Mouse (Mus musculus): Measurements from ENCODE around the gene Sept1.

Sept1 gene

DNA sequence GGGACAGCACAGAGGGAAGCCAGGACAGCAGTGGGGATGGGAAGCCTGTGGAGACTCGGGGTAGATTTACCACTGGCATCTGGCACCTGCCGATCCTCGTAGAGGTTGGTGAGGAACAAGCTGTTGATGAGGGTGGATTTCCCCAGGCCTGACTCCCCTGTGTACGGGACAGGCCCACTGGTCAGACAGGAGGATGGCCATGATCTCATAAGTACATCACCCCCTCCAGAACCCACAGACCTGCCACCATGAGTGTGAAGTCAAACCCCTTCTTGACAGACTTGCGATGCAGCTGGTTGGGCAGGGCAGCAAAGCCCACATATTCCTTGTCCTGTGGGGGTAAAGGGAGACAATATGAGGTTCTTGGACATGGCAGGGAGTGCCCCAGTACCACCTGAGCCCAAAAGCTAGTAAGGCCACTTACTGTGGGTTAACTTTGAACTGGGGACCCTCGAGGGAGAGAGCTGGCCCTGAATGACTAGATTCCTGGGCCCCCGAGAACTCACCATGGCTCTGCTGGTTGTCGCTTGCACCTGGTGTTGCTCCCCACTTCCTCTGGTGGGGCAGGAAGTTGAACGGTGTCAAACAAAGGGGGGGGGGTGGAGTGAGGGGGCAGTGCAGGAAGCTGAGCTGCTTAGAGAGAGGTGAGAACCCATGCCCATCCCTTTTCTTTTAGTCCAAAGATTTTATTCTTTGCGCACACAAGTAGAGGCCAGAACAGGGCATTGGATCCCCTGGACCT lies 14.9 kb downstream of the Sept1 start:
- no peak for DNase-seq

DNA sequence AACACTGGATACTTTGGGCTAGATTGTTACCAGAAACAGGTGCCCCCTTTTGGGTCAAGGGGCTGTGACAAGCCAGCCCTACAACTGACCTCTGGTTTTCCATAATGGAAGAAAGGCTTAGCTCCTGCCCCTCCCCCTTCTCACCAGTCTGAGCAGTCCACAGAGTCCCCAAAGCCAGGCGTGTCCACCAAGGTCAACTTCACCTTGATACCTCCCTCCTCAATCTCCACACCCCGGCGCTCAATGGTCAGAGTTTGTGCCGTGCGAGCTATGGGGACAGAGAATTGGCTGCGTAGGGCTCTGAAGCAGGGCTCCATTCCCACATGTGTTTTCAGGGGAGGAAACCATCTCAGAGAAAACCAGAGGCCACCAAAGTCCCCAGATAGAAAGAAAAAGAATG lies 15.5 kb downstream of the Sept1 start:
- DNase-seq = no peak

DNA sequence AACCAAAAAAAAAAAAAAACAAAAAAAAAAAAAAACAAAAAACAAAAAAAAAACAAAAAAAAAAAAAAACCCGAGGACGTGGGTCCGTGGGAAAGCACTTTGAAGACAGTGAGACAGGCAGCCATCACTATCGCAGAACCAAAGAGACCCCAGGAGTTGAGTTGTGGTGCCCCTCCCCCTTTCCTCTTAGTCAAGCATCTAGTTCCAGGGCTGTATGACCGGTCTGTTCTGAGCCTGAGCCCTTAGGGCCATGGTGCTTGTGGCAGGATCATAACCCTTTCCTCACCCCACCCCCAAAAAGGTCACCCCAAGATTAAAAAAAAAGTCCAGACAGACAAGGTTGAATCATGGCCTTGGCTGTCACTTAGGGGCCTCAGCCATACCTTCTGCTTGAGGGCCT lies 16.6 kb downstream of the Sept1 start:
- no peak for DNase-seq

DNA sequence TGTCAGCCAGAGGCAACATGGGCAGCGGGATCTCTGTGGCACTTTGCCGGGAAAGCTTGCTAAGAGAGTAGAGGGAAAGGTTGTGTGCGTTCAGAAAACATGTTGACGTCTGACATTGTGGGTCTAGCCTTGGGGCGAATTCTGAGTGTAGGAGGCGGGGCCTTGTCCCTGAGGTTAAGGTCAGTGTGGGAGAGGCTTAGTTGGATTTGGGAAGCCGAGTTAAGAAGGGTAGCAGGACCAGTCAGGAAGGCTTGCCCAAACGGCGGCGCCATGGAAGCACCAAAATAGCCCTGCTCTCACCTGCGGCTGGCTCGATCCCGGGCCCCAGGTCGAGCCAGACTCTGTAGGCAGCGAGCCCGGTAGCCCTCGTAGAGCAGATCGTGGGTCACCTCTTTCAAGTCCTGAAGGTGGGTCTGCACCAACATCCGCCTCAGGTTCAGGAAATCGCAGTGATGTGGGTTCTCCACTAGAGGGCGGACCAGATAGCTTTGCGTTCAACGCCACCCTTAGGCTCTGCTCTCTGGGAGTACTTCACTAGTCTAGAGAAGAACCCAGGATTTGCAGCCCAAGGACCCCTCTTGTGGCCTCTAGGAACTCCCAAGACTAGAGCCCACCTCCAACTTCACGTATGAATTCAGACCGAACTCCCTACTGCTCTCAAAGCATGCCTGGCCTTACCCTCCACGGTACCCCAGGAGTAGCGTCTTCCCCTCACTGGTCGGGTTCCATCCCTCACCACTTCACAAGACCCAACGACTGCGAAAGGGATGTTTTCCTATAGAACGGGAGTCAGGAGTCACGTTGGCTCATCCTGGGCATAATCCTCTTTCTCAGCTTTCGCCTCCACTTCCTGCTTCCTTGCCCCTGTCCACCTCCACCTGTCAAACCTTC lies 17.7 kb downstream of the Sept1 start:
- peak; percentile 79 to 88 for DNase-seq

DNA sequence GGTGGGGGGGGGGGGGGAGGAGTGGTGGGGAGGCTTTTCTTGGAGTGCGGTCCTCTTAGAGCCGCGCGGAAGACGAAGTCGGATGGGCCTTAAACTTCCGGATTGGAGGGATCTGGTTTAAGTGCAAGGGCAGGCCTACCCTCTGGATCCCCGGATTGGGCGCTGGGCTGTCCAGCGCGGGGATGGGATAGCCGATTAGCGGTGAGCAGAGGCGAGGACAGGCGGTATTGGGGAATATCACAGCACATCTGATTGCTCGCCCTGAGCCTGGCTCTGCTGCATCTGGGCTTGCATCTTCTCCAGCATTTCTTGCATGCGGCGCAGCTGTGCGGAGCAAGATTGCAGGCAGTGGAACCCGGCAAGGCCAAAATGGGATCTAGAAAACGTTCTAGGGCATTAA lies 18.4 kb downstream of the Sept1 start:
- no peak for DNase-seq

DNA sequence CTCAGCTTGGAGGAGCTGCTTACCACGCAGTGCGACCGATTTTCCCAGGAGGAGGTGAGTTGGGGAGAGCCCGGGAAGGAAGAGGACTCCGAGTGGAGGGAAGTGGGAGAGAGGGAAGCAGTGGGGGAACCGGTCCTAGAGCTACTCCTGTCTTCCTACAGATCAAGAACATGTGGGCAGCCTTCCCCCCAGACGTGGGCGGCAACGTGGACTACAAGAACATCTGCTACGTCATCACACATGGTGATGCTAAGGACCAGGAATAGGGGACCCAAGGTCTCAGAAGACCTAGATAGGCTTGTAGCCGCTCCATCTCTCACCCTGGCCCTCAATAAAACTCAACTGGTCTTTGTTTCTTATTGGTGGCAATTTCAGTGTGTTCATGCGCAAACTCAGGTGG lies 19.0 kb downstream of the Sept1 start:
- no peak for DNase-seq

DNA sequence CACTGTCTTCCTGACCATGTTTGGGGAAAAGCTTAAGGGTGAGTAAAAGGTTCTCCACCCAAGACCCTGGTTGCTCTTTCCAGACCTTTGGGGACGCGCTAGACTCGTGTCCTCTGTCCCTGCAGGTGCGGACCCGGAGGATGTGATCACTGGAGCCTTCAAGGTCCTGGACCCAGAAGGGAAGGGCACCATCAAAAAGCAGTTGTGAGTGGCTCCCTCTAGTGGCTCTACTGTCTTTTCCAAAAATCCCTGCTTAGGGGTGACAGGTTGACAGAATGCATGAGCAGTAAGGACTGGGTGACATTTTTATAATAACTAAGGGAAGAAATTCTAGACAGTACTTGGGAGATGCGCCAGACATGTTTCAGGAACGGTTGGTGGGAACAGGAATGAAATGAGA lies 19.4 kb downstream of the Sept1 start:
- peak; percentile 70 to 80 for DNase-seq

DNA sequence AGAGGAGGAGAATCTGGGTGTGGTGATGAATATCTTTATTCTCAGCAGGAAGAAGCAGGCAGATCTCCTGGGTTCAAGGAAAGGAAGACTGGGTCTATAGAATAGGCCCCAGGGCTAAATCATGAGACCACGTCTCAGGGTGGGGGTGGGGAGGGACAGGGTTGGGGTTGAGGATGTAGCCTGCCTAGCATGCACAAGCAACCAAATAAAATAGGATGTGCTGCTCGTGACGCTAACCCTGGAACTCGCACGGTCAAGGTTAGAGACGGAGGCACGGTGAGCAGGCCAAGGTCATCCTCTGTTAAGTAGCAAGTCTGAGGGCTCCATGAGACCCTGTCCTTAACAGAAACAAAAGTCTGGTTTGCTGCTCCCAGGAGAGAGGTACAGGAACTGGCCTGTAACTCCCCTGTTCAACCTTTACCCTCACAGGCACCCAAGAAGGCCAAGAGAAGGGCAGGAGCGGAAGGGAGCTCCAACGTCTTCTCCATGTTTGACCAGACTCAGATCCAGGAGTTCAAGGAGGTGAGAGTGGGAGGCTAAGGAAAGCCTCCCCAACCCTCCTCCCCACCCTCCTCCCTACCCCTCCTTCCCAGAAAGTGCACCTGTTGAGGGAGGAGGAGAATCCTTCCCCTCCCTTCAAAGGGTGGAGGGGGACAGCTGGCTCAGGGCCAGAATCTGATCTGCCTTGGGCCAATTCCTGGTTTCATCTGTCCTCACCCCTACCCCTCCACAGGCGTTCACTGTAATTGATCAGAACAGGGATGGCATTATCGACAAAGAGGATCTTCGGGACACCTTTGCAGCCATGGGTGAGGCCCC lies 20.3 kb downstream of the Sept1 start:
- no peak for DNase-seq

DNA sequence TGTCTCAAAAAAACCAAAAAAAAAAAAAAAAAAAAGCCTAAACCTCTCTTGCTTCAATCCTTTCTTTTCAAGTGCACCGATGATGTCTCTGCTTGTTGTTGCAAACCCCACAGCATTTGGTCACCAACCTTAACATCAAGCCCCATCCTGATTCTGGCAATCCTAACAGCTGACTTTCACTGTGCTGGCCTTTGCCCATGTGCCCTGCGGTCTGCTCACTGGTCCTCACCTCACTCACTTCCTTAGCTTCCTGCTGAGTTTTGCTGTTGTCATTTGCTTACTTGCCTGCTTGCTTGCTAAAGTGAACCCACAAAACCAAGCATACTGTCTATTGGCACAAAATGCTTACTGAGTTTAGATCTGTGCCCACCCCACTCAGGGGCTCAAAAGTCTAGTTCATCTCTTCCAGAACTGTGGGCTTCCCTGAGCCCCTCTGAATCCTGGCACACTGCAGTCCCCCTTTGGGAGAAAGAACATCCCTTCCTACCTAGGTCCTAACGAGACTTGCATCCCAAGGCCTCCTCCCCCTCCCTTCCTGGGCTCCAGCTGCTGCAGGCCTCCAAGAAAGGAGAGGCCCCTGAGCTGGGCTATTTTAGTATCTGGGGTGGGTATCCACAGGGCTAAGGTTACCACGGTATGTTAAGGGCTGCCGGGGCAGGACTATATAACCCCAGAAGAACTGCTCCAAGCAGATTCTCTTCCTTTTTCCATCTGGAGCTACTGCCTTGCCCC lies 21.8 kb downstream of the Sept1 start:
- DNase-seq = no peak

DNA sequence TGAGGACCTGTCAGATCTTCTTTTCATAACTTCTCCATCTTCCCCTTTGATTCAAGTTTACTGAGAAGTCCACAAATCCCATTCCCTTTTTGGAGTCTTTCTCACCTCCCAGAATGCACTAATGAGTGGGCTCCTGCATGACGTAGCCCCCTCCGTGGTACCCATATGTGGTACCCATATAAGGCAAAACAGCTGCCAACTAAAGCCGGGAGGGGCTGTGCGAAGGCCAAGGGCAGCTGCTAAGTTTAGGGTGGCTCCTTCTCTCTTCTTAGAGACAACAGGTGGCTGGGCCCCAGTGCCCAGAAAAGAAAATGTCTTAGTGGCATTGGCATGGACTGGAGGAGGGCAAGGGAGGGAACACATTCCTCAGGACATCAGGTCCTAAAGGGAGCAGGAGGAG lies 22.7 kb downstream of the Sept1 start:
- no peak for DNase-seq

DNA sequence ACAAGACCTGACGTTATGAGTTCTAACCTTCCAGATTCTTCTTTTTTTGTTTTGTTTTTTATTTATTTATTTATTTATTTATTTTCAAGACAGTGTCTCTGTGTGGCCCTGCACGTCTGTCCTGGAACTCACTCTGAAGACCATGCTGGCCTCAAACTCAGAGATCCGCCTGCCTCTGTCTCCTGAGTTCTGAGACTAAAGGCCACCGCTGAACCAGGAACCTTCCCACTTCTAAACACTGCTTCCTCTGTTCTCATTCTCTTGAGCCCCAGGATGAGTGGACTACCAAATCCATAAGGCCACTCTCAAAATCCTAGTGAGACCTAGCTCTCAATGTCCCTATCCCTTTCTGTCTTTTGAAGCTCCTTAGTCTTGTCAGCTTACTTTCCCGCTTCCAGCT lies 23.1 kb downstream of the Sept1 start:
- DNase-seq = no peak

DNA sequence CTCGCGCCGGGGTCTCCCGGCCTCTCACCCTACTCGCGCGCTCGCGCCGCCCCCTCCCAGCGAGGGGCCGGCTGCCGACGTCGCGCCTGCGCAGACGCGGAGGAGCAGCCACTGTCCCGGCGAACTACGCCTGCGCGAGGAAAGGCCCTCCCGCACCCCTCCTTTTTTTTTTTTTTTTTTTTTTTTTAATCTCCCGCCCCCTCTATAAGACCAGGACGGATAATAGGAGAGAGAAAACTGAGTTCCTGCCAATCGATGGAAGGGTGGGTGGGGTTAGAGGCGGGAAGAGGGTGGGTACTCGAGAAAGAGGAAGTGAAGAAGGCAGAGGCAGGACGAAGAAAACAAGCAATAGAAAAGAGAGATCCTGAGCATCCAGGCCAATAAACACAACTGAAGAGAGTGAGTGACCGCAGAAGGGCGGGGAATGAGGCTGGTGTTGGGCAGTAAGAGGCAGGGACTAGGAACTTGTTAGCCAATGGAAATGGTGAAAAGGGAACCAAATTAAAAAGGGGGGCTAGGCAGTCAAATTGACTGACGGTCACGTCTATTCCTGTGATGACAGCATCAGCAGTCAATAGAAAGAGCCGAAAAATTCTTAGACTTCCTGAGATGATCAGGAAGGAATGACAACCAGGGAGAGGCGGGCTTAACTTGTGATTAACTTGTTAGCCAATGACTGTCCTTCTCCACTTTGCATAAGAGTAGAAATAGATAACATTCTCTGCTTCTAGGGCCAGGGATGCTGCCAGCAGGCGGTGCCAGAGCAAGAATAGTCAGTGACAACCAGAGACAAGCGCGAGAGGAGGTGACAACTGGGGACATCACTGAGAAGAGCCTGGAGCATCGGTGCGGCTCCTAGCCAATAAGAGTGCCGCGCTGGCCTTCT lies 24.1 kb downstream of the Sept1 start, which contains the start of gene Mylpf:
Gene Mylpf, plus strand, starts transcription at position 338 of the 886 bp plus-strand sequence.
- peak; percentile 96 to 98 for DNase-seq

DNA sequence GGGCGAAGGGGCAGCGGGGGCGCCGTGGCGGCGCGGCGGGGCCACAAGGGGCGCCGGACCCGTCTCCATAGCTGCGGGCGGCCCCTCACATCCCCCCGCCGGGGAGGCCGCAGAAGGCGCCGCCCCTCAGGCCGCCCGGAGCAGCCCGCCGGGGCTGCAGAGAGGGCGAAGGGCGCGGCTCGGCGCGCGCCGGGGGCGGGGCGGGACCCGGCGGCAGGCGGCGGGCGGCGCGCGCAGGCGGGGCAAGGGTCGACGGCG lies 24.7 kb downstream of the Sept1 start, which contains the start of gene Tbc1d10b:
Gene Tbc1d10b, minus strand, starts transcription at position 174 of the 258 bp plus-strand sequence.
- DNase-seq = no peak

DNA sequence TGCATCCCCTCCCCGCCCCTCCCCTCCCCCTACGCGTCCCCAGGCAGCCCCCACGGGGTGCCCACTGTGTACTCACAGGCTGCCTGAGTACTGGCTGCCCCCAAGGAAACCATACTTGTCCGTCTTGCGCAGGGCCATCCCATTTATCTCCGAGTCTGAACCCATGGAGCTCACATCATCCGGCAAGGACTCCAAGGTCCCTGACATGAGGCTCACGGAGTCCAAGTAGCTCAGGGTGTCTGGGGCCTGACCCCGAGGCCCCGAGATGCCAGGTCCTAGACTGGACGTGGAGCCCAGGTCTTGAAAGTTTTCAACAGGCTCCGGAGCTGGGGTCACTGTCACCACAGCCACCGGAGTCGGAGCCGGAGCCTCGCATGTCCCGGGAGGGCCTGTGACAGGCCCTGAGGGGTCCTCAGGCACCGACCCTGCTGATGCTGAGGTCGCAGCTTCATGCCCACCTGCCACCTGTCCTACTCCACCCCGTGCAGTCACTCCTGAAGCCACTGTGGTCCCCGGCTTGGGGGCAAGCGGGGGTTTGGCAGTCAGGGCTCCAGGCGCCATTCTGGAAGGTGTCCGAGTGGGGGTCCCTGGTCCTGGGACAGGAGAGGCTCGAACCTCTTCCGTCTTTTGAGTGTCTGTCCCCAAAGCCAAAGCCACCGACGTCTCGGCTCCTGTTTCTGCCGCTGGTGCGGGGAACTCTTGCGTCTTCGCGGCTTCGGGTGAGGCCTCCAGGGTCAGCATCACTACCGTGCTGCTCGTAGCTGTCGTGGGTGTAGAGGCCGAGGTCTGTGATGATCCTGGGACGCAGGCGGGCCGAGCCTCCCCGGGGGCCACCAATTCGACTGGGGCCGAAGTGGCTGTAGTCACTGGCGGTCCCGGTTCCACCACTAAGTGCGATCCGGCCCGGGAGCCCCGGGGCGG lies 25.3 kb downstream of the Sept1 start:
- peak; percentile 43 to 58 for DNase-seq

DNA sequence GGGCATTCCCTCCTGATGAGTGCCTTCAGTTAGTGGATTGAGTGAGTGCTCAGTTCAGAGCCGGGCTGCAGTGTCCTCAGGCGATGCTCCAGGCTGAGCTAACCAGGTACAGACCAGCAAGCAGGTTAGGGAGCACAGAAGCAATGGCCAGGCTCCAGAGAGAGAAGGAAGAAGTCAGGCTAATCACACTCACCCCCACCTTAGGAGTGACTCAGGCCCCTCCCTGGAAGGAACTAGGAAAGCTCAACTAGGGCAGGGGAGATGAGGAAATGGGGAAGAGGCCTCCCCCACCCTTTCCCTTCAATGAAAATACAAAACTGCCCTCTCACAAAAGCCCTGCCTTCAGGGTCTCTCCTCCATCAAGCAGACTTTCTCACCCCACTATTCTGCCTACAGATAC lies 26.3 kb downstream of the Sept1 start:
- DNase-seq = no peak

DNA sequence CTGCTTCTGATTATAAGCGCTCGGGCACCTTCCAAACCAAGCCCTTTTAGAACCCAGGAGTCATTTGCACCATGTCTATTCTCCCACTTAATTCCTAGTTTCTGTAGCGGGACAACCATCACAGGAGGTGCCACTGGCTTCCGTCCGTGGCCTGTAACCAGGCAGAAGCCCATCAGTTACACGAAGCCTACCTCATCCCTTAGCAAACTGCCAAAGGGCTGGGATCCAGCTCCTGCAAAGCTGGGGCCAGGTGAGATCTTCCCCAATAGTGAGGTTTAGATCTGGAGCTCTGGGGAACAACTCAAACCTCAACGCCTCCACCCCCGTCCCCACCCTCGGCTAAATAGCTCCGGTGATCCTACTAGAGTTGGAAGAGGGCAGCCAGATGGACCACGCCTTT lies 36.4 kb downstream of the Sept1 start:
- no peak for DNase-seq

DNA sequence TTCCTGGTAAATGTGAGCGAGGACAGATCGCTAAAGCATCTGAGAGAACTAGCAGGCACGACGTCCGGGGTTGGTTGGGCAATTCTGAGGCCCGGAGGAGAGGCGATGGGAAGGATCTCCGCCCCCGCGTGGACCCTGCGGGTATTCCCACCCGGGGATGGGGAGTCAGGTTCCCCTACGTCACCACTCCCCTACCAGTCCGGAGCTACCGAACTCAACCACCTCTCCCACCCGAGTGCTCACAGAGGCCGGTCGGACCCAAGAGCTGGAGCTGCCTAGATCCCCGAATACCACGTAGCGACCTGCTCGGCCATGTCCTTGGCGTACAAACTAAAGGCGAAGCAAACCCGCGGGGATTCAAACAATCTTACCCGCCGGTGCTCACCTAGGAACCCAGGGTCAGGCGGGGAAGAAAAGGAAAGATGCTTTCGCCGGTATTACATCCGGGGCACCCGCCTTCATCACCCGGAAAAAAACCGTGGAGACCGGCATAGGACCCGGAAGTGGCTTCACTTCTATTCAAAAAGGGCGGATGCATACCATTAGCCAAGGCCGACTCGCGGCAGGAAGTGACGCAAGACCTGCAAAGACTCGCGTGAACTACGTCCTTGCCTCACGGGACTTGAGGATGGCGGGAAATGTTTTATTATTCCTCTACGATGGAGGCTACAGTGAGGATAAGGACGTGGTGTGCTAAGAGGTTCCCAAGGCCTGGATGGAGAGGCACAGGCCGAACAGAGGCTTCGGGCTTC lies 37.2 kb downstream of the Sept1 start, which contains the start of gene Cd2bp2:
Gene Cd2bp2, minus strand, starts transcription at position 507 of the 752 bp plus-strand sequence.
- peak; percentile 97 for DNase-seq

DNA sequence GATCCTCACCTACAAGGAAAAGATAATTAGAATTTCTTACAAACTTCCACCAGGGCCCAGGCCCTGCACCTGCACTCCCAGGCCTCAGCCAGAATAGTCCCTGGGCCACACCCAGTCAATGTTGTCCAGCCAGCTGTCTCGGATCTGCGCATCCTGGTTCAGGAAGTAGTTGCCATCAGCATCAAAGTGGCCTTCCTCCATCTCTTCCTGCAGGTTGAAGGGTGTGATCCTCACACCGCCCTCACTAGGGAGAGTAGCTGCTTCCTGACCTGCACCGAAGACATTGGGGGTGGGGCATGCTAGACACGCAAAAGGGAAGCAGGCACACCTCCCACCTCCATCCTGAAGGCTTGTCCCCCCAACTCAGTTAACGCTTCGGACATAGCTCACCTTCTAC lies 38.3 kb downstream of the Sept1 start:
- no peak for DNase-seq

DNA sequence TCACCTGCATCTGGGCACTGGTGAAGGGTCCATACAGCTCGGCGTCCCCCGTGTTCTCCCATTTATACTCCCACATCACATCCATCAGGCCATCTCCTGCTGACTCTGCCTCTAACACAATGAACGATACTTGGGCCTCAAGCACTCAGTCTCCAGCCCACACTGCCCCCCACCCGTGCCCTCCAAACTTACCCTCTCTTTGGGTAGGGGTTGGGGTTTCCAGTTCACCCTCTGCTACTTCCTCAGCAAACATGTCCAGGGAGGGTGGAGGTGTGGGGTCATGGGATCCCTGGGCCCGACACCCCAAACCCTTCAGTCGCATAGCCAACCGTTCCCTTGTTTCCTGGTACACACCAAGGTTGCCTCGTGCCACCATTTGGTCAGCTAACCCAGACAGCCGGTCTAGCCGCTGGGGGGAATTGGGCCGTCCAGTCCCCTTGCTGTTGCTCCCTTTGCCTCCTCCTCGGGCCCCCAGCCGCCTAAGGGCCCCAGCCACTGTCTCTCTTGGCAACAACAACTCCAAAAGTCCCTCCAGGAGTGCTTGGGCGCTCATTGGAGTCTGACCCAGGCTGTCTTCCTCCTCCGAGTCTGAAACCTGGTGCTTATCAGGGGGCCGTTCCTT lies 38.8 kb downstream of the Sept1 start:
- no peak for DNase-seq
